Mouse (Mus musculus) fibroblast of lung, adult 2 months (primary cell): ENCODE results near the gene Adipor2.
A peak's percentile ranks its signal among the peaks of the same experiment; 100 is the strongest.

ENCODE experiments used
- DNase-seq: peaks from one replicate; pipeline ENCODE4 v3.0.0-alpha.2; 2011; ENCODE audit warnings: low read depth

Adipor2 gene

DNA sequence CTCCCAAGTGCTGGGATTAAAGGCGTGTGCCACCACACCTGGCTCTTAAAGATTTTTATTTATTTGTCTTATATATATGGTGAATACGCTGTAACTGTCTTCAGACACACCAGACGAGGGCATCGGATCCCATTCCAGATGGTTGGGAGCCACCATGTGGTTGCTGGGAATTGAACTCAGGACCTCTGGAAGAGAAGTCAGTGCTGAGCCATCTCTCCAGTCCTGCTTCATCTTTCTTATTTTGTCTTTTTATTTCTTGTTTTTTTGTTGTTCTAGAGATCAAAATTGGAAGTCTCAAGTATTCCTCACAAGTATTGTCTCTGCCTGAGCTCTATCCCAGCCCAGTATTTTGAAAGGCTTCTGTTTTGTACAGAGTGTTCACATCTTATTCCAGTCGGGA lies 2.9 kb upstream of the Adipor2 start:
- no peak for DNase-seq

DNA sequence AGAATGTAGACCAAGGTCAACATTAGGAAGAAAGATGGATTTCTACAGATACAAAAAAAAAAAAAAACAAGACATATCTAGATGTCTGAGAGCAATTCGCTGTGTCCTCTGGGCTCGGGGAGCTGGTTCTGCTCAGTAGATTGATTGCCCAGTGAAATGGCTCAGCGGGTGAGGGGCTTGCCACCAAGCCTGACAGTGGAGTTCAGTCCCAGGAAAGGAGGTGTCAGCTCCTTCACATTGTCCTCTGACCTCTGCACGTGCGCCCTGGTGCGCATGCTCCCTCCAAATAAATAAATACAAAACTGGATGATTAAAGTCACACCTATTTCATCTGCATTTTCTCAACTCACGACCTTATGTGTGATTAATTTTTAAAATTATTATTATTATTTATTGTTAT lies 1.9 kb upstream of the Adipor2 start:
- no peak for DNase-seq

DNA sequence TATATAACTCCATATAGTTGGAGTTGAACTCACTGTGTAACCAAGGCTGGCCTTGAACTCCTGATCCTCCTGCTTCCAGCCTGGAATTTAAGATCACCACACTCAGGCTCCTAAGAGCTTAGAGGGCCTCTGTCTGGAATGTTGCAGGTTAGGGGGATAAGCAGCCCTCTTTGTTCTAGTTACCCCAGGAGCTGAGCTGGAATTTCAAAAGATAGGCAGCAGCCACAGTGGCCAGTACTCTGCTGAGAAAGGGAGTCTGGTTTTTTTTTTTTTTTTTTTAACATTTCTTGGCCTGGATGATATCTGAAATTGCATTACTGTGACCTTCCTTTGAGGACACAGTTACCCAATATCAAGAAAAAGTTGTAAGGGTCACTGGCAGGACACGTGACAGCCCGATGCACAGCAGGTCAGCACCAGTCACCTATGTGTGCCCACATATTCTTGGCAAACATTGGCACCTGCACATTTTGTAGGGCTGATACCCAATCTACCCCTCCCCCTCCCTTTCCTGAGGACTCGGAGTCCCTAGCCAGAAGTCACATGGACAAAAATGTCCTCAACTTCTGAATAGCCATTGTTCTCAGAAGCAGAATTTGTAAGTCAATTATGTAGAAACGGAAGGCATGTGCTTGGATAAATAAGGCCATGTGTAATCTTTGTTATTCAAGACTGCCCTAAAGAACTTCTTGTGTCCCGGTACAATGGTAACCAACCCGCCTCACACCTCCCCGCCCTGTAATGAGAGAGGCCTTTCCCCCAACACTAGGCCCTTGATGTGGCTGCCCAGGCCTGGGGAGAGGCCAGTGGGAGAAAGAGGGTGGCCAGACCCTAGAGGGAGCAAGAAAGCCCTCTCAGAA lies 1.1 kb upstream of the Adipor2 start:
- DNase-seq = no peak

GRCm38 (mm10) chr6:119417821-119418220 lies 317 bp upstream of the Adipor2 start:
- DNase-seq = no peak

DNA sequence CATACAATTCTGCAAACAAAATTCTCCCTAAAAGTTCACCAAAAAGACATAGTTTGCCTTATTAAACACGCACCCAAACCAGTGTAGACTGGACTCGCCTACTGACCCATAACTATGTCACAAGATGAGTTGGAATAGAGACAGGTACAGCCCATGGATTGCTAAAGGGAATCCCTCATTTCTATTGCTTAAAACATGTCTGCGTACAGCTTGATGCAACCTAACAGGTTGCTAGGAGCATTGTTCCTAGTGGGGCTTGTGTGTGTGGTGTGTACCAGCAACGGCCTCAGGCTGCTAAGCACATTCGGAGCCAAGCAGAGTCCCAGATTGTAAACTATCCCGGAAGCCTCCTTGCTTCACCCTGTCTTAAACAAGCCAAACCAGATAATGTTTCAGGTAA lies 861 bp downstream of the Adipor2 start:
- no peak for DNase-seq

GRCm38 (mm10) chr6:119414262-119415043 lies 3.1 kb downstream of the Adipor2 start:
- no peak for DNase-seq

DNA sequence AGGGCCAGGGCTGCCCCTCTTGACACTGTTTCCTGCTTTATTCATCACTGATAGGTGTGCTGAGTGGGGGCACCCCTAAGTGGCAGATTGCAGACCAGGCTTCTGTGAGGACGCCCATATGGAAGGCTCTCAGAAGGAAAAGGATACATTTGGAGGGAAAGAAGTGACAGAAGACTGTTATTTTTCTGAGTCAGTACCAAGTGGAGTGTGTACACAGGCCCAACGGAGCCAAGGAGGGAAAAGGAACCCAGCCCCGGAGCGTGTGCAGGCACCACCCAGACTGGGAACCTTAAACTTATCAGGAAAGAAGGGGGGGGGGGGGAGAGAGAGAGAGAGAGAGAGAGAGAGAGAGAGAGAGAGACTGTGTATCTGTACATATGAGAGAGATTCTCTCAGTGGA lies 4.9 kb downstream of the Adipor2 start:
- DNase-seq = no peak

- DNase-seq = no peak
These were observed 6.0 kb downstream of the Adipor2 start for GRCm38 (mm10) chr6:119411511-119411910.

DNA sequence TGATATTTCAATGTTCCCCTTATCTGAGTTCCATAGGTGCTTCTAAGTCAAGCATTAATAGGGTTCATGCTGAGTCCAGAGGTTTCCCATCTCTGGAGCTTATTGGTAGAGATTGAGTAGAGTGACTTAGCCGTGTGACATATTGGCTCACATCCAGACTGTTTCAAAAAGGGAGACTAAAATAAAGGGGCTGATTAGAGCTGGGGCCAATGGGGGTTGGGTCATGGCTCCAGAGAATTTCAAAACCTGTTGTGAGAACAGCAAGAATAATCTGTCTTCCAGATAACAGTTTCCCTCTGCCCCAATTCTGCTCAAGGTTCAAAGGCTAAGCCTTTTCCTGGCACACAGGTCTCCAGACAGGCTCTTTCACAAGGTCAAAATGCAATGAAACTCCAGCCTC lies 7.7 kb downstream of the Adipor2 start:
- DNase-seq = no peak

DNA sequence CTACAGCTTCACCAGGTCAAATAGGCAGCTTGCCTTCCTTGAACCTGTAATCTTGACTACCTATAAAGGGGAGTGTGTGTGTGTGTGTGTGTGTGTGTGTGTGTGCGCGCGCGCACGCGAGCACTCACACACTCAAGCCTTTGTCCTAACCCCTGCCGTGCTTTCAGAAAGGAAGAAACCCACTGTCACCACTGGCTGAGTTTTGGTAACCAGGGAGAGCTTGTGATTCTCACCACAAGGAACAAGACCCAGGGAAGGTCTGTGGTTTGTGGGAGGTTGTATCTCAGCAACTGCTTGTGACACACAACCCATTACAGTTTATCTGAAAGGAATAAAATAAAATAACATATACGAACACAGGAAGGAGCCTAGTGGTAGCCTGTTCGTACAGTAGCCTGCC lies 8.9 kb downstream of the Adipor2 start:
- no peak for DNase-seq

GRCm38 (mm10) chr6:119407818-119408217 lies 9.7 kb downstream of the Adipor2 start:
- DNase-seq = no peak

DNA sequence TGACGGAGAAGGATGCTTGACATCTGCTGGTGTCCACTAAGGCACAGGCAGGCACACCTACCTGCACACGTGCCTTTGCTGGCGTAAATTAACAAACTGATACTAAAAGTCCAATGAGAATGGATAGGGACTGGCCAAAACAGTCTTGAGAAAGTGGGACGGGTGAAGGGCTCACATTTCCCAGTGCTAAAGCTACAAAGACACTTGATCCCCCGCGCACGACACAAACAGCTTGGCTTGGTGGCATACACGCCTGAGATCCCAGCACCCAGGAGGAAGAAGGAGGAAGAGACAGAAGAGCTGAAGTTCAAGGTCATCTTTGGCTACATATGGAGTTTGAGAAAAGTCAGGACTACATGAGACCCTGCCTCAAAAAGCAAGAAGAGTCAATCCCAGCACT lies 11.0 kb downstream of the Adipor2 start:
- DNase-seq = no peak

GRCm38 (mm10) chr6:119405310-119405709 lies 12.2 kb downstream of the Adipor2 start:
- no peak for DNase-seq

GRCm38 (mm10) chr6:119404854-119405253 lies 12.7 kb downstream of the Adipor2 start:
- no peak for DNase-seq

- DNase-seq = no peak
These were observed 14.5 kb downstream of the Adipor2 start for GRCm38 (mm10) chr6:119402976-119403375.

DNA sequence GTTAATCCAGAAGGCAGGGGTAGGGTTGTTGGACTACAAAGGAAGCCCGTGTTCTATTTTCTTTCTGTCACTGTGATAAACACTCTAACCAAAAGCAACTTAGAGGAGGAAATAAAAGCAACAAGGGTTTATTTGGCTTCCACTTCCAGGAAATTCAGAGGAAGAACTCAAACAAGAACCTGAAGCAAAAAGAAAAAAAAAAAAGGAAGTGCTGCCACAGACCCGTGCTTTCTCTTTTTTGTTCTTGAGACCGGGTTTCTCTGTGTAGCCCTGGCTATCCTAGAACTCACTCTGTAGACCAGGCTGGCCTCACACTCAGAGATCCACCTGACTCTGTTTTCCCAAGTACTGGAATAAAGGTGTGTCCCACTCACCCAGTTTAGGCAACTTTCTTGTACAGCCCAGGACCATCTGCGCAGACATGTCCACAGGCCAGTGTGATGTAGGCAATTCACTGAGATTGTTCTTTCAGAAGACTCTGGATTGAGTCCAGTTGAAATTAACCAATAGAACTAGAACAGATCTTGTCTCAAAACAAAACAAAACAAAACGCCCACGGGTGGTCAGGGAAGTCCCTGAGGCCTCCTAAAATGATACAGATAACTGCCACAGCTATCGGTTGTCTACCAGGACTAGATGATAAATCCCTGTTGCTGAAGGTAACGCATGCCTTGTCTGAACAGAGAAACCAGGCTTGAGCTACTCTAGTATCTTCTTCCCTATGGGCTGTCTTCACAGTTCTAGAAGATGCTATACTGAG lies 15.8 kb downstream of the Adipor2 start:
- DNase-seq = no peak

DNA sequence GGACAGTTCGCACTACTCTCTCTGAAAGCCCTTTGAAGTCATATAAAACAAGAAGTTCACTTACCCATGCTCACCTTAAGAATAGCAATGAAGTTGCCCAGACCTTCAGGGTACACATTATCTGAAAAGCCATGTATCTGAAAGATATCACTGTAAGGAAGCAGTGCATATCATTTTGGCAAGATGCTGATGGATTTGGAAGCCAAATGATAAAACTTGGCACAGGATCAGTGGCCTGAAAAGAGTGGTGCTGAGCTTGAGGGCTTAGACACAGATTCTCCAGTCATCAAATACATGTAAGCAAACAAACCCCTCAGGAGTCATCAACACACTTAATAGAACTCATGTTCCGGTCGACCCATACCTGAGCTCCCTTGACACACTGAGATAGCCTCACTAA lies 16.9 kb downstream of the Adipor2 start:
- DNase-seq = no peak

- DNase-seq = no peak
These were observed 18.1 kb downstream of the Adipor2 start for GRCm38 (mm10) chr6:119399371-119399770.

- peak; percentile 76 for DNase-seq
These were observed 21.2 kb downstream of the Adipor2 start for GRCm38 (mm10) chr6:119396309-119396634.

DNA sequence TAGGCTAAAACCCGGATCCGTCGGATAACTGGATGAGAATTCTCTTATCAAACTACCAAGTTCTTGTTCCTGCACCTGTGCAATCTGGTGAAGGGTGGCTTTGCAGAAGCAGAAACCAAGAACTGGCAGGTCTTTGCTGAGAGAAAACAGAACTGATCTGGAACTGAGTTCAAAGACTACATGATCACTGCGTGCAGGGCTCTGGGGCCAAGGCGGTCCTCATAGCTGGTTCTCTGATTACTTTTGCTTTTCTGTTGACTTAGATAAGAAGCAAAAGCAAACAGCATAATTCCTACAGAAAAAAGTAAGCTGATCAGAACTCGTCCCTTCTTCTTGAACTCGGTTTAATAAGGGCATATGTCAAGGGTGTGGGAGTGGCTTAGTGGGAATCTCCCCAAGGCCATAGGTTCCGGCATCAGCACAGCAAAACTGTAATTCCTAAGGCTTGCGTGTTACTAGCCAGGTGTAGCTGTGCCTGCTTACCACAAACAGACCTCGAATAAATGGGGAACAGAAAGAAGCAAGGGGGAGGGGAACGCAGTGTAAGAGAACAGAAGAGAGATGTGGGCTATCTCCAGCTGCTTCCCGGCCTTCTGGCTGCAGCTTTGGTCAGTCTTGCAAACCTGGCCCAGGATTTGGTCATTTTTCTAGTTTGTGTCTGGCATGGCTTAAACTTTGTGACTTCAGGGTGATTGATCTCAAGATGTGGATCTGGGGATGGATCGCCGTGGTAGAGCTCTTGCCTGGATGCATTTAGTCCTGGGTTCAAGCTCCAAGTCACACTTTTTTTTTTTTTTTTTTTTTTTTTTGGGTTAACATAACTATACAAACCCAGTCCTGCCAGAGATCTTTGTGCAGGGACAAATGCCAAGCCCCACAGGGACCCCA lies 21.8 kb downstream of the Adipor2 start:
- no peak for DNase-seq

DNA sequence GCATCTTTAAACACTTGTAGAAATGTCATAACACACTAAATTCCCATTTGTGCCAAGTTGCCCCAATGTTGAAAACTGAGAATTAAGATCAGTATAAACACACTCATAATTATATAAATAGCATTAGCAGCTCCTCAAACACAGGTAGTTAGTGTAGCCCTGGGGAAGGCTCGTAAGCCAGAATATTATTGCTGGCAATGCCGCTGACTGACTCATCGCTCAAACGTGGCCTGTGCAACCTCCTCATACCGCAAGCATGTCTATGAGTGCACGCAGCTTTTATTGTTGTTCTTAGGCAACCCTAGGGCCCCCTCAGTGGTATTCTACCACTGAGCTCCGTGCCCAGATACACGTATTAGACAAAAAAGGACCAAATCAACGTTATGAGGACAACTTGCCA lies 24.7 kb downstream of the Adipor2 start:
- DNase-seq = peak; percentile 74

- DNase-seq = no peak
These were observed 26.8 kb downstream of the Adipor2 start for GRCm38 (mm10) chr6:119390728-119391127.
